Mouse (Mus musculus): ENCODE results near the gene Oxct2b.

DNA sequence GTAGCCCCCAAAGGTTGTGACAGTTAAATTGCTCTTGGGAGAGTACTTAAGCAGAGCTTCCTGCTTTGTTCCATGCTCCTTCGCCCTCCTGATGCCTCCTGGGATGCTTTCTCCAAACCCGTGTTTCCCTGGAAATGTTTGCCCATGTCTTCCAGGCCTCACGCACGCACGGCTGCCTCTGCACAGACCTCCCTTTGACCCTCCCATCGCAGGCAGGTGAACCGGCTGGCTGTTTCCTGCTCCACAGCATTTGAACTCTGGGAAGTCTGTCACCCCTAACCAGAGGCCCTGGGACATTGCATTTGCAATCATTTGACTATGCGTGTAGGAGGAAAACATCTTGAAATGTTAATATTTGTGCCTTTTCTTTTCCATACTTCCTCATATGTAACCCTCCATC lies 39.1 kb upstream of the Oxct2b start:
- no peak for TF ChIP-seq POLR2A (IDR thresholded peaks at IDR 0.05; ENCODE audit: control insufficient read depth in 1 of 2, insufficient read depth in 1 of 2, low read depth in 1 of 2, low read length in 2 of 2, poor library complexity in 1 of 2)
- no peak for TF ChIP-seq ZMIZ1 (IDR thresholded peaks at IDR 0.05; ENCODE audit: low read depth, low read length)
- TF ChIP-seq USF1 (IDR thresholded peaks at IDR 0.05; ENCODE audit: low read depth, low read length) = no peak
- TF ChIP-seq CTCF (IDR thresholded peaks at IDR 0.05 in 2 of 3, conservative IDR thresholded peaks at IDR 0.05 in 1 of 3; ENCODE audit: control insufficient read depth in 1 of 3, insufficient read depth in 1 of 3, low read depth in 2 of 3, low read length in 3 of 3, poor library complexity in 1 of 3, severe bottlenecking in 1 of 3) = no peak
- no peak for TF ChIP-seq TAL1 (IDR thresholded peaks at IDR 0.05; ENCODE audit: low read length)
- TF ChIP-seq EP300 (IDR thresholded peaks at IDR 0.05; ENCODE audit: low read depth in 1 of 2, low read length in 2 of 2) = no peak
- TF ChIP-seq ZNF384 (IDR thresholded peaks at IDR 0.05; ENCODE audit: low read depth, low read length) = no peak

All from MEL (cell line).